Comparison of ENCODE assay signal across 7 mouse cellular contexts in genomic region chr2:84726716-84727115, GRCm38 (mm10). TPM values are rescaled to one million over a fixed set of nuclear protein-coding genes. Genes with fewer than 3 reads are reported as not detected.
DNase-seq lines count a peak whose midpoint lies in the region; ATAC-seq and TF ChIP-seq lines count a peak whose summit lies in the region.

No protein-coding gene starts in this region.

- WGBS in lung, postnatal 0 days: 3% methylated on average over 9 of the region's 9 CpGs
- WGBS in forebrain, embryonic 11.5 days: 3% methylated on average over 9 of the region's 9 CpGs
- WGBS in limb, embryonic 13.5 days: 3% methylated on average over 9 of the region's 9 CpGs
- 2% methylated on average over 9 of the region's 9 CpGs for WGBS in stomach, embryonic 15.5 days

- H3K4me2 ChIP-seq in lung, postnatal 0 days (replicated peaks; ENCODE audit: low read depth, low read length): peak overlapping the region; percentile 72
- H3K4me2 ChIP-seq in forebrain, embryonic 11.5 days (ENCODE audit: low read depth, low read length, severe bottlenecking): peak overlapping the region; percentile 59
- peak overlapping the region; percentile 91 for H3K4me2 ChIP-seq in limb, embryonic 13.5 days (replicated peaks)
- H3K4me2 ChIP-seq in stomach, embryonic 15.5 days: peak overlapping the region; percentile 76

- peak overlapping the region; percentile 52 for H3K4me3 ChIP-seq in lung, postnatal 0 days (ENCODE audit: low read depth, low read length)
- H3K4me3 ChIP-seq in forebrain, embryonic 11.5 days (ENCODE audit: low read depth, low read length): peak overlapping the region; percentile 52
- H3K4me3 ChIP-seq in limb, embryonic 13.5 days: peak overlapping the region; percentile 67
- H3K4me3 ChIP-seq in stomach, embryonic 15.5 days (replicated peaks): peak overlapping the region; percentile 50

- peak overlapping the region; percentile 62 for H3K9ac ChIP-seq in lung, postnatal 0 days (replicated peaks; ENCODE audit: low read depth)
- peak overlapping the region; percentile 57 for H3K9ac ChIP-seq in forebrain, embryonic 11.5 days (ENCODE audit: low read length)
- peak overlapping the region; percentile 73 for H3K9ac ChIP-seq in limb, embryonic 13.5 days
- peak overlapping the region; percentile 24; the same call in 1 of the 2 replicates for H3K9ac ChIP-seq in stomach, embryonic 15.5 days

- no peak for DNase-seq in lung, postnatal 0 days (ENCODE audit: low spot score)
- DNase-seq in lung, adult 18-20 months: no peak
- DNase-seq in forebrain, embryonic 11.5 days (ENCODE audit: low spot score): no peak
- no peak for DNase-seq in urinary bladder, postnatal 4 days (ENCODE audit: low spot score in 2 of 2)
- no peak for DNase-seq in T-cell, adult 2 months (ENCODE audit: low spot score)

- H3K27ac ChIP-seq in lung, postnatal 0 days (ENCODE audit: low read length): peak overlapping the region; percentile 85; the same call in 1 of the 2 replicates
- H3K27ac ChIP-seq in forebrain, embryonic 11.5 days (ENCODE audit: low read depth, low read length): no peak overlapping the region
- H3K27ac ChIP-seq in limb, embryonic 13.5 days: 0 out of 2 replicates have a peak overlapping the region, but pooled peaks have one; percentile 80
- H3K27ac ChIP-seq in stomach, embryonic 15.5 days: no peak overlapping the region

- no peaks in the 10 kb centered on the region for H3K9me3 ChIP-seq in lung, postnatal 0 days (ENCODE audit: low read length)
- no peaks in the 10 kb centered on the region for H3K9me3 ChIP-seq in forebrain, embryonic 11.5 days (ENCODE audit: control insufficient read depth, low read length)
- H3K9me3 ChIP-seq in limb, embryonic 13.5 days: no peaks in the 10 kb centered on the region
- H3K9me3 ChIP-seq in stomach, embryonic 15.5 days: no peaks in the 10 kb centered on the region

- no peak for TF ChIP-seq EP300 in lung, postnatal 0 days (IDR thresholded peaks at IDR 0.05)

- ATAC-seq in lung, postnatal 0 days: no peak
- peak; percentile 25 for ATAC-seq in forebrain, embryonic 11.5 days (replicated peaks; ENCODE audit: low FRiP score)
- ATAC-seq in limb, embryonic 13.5 days (ENCODE audit: low FRiP score, low read depth): peak; percentile 3; the same call in 1 of the 2 replicates
- no peak for ATAC-seq in stomach, embryonic 15.5 days (ENCODE audit: insufficient read depth, low FRiP score, low read depth)

- peaks cover 10% of the 10 kb centered on the region; the same call in 1 of the 2 replicates for H3K36me3 ChIP-seq in lung, postnatal 0 days (ENCODE audit: insufficient read depth, low read length)
- peaks cover 7% of the 10 kb centered on the region; the same call in 1 of the 2 replicates for H3K36me3 ChIP-seq in forebrain, embryonic 11.5 days (ENCODE audit: control insufficient read depth, insufficient read depth, low read length)
- H3K36me3 ChIP-seq in limb, embryonic 13.5 days: peaks cover 29% of the 10 kb centered on the region
- peaks cover 10% of the 10 kb centered on the region; the same call in 1 of the 2 replicates for H3K36me3 ChIP-seq in stomach, embryonic 15.5 days

- no peaks in the 10 kb centered on the region for H3K27me3 ChIP-seq in lung, postnatal 0 days (replicated peaks; ENCODE audit: insufficient read depth, low read length)
- H3K27me3 ChIP-seq in forebrain, embryonic 11.5 days (ENCODE audit: control insufficient read depth, insufficient read depth, low read length): no peaks in the 10 kb centered on the region
- H3K27me3 ChIP-seq in limb, embryonic 13.5 days: no peaks in the 10 kb centered on the region
- H3K27me3 ChIP-seq in stomach, embryonic 15.5 days (replicated peaks): no peaks in the 10 kb centered on the region

- H3K4me1 ChIP-seq in lung, postnatal 0 days (ENCODE audit: insufficient read depth, low read depth, low read length): peaks cover 6% of the 10 kb centered on the region; the same call in 1 of the 2 replicates
- H3K4me1 ChIP-seq in forebrain, embryonic 11.5 days (replicated peaks; ENCODE audit: control insufficient read depth, insufficient read depth, low read length): no peaks in the 10 kb centered on the region; the same call in 1 of the 2 replicates
- peaks cover 18% of the 10 kb centered on the region for H3K4me1 ChIP-seq in limb, embryonic 13.5 days
- peaks cover 13% of the 10 kb centered on the region for H3K4me1 ChIP-seq in stomach, embryonic 15.5 days

- no peak for TF ChIP-seq CTCF in lung, postnatal 0 days (IDR thresholded peaks at IDR 0.05)

RNA-seq across cellular contexts. Expression of gene Clp1, which starts 0.4 kb away (rescaled TPM):
- polyA plus RNA-seq in lung, postnatal 0 days (2015; fragmentation: Nextera tagmentation; extraction: Ambion mirVana): 19.3 and 19.5 TPM in 2 replicates
- 44.5 and 45.1 TPM in 2 replicates for polyA plus RNA-seq in forebrain, embryonic 11.5 days (2014; fragmentation: Nextera tagmentation; extraction: Ambion mirVana)
- polyA plus RNA-seq in limb, embryonic 13.5 days (2015; fragmentation: Nextera tagmentation; extraction: Ambion mirVana): 39.7 and 41.0 TPM in 2 replicates
- 23.7 and 26.9 TPM in 2 replicates for polyA plus RNA-seq in stomach, embryonic 15.5 days (2015; fragmentation: Nextera tagmentation; extraction: Ambion mirVana)

RNA-seq across cellular contexts. Expression of gene Ypel4, which starts 7.1 kb away (rescaled TPM):
- 2.6 and 3.4 TPM in 2 replicates for polyA plus RNA-seq in lung, postnatal 0 days (2015; fragmentation: Nextera tagmentation; extraction: Ambion mirVana)
- 12.7 and 13.2 TPM in 2 replicates for polyA plus RNA-seq in forebrain, embryonic 11.5 days (2014; fragmentation: Nextera tagmentation; extraction: Ambion mirVana)
- polyA plus RNA-seq in limb, embryonic 13.5 days (2015; fragmentation: Nextera tagmentation; extraction: Ambion mirVana): 10.2 and 11.2 TPM in 2 replicates
- 7.5 and 11.0 TPM in 2 replicates for polyA plus RNA-seq in stomach, embryonic 15.5 days (2015; fragmentation: Nextera tagmentation; extraction: Ambion mirVana)

RNA-seq across cellular contexts. Expression of gene Zdhhc5, which starts 11.7 kb away (rescaled TPM):
- polyA plus RNA-seq in lung, postnatal 0 days (2015; fragmentation: Nextera tagmentation; extraction: Ambion mirVana): 15.8 and 19.9 TPM in 2 replicates
- polyA plus RNA-seq in forebrain, embryonic 11.5 days (2014; fragmentation: Nextera tagmentation; extraction: Ambion mirVana): 27.7 and 28.4 TPM in 2 replicates
- polyA plus RNA-seq in limb, embryonic 13.5 days (2015; fragmentation: Nextera tagmentation; extraction: Ambion mirVana): 25.6 and 27.8 TPM in 2 replicates
- polyA plus RNA-seq in stomach, embryonic 15.5 days (2015; fragmentation: Nextera tagmentation; extraction: Ambion mirVana): 27.8 and 28.5 TPM in 2 replicates

RNA-seq across cellular contexts. Expression of gene Gm19426, which starts 16.7 kb away (rescaled TPM):
- polyA plus RNA-seq in lung, postnatal 0 days (2015; fragmentation: Nextera tagmentation; extraction: Ambion mirVana): 5.6 and 6.5 TPM in 2 replicates
- 3.7 and 4.3 TPM in 2 replicates for polyA plus RNA-seq in forebrain, embryonic 11.5 days (2014; fragmentation: Nextera tagmentation; extraction: Ambion mirVana)
- 11.4 and 12.9 TPM in 2 replicates for polyA plus RNA-seq in limb, embryonic 13.5 days (2015; fragmentation: Nextera tagmentation; extraction: Ambion mirVana)
- 6.7 and 7.2 TPM in 2 replicates for polyA plus RNA-seq in stomach, embryonic 15.5 days (2015; fragmentation: Nextera tagmentation; extraction: Ambion mirVana)

RNA-seq across cellular contexts. Expression of gene Tmx2, which starts 47.8 kb away (rescaled TPM):
- 51.6 and 52.8 TPM in 2 replicates for polyA plus RNA-seq in lung, postnatal 0 days (2015; fragmentation: Nextera tagmentation; extraction: Ambion mirVana)
- 177 and 184 TPM in 2 replicates for polyA plus RNA-seq in forebrain, embryonic 11.5 days (2014; fragmentation: Nextera tagmentation; extraction: Ambion mirVana)
- polyA plus RNA-seq in limb, embryonic 13.5 days (2015; fragmentation: Nextera tagmentation; extraction: Ambion mirVana): 111 and 113 TPM in 2 replicates
- 119 and 133 TPM in 2 replicates for polyA plus RNA-seq in stomach, embryonic 15.5 days (2015; fragmentation: Nextera tagmentation; extraction: Ambion mirVana)

Comparison
In these comparisons a context has a peak if more than half of its experiments do, and no peak if none do; other contexts are left out.
1. ATAC-seq: peak in forebrain, embryonic 11.5 days (single experiment) and limb, embryonic 13.5 days (single experiment); none in lung, postnatal 0 days (single experiment) and stomach, embryonic 15.5 days (single experiment).
2. H3K27ac ChIP-seq: peak in lung, postnatal 0 days (single experiment) and limb, embryonic 13.5 days (single experiment); none in forebrain, embryonic 11.5 days (single experiment) and stomach, embryonic 15.5 days (single experiment).
3. Peak in every context shown above with its lines, with median percentiles within 50 percentile points of each other: H3K4me2 ChIP-seq, H3K4me3 ChIP-seq and H3K9ac ChIP-seq.